Mouse (Mus musculus): ENCODE results near the gene Vwa5b1. TPM values are rescaled to one million over a fixed set of nuclear protein-coding genes. Genes with fewer than 3 reads are reported as not detected.

Vwa5b1 gene
- total RNA-seq (2021): not detected
- long read RNA-seq, experiment 1: 0 reads
- long read RNA-seq, experiment 2: 0 reads

DNA sequence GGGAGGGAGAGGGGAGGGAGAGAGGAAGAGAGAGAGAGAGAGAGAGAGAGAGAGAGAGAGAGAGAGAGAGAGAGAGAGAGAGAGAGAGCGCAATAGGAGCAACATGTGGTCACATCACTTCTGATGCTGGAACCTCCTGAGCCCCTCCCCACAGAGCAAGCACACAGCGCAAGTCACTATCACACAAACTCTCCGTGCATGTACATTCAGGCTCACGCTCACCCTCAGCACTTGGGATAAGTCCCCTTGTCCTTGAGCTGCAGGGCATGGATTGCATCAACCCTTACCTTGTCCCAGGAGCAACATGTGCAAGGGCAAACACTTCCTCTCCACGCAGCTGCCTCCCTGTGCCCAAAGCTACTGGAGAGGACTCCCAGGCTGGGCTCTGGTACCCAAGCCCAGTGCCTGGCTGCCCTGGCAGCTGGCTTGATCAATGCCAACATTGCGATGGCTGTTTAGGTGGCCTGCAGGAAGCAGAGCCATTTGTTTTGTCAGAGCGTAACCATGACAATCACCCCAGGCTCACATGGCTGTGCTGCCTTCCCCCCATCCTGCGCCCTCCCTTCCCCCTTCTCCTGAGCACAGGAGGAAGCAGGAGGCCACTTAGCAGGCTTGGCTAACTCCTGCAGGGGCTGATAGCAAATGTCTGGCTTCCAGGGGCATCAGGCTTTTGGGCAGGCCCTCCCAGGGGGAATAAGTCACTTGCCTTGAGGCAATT lies at the start of gene Vwa5b1:
Gene Vwa5b1, minus strand, starts transcription at position 457 of the 718 bp plus-strand sequence.
- no peak for DNase-seq
- intact Hi-C loops (cut with DNase I): no loop called here

DNA sequence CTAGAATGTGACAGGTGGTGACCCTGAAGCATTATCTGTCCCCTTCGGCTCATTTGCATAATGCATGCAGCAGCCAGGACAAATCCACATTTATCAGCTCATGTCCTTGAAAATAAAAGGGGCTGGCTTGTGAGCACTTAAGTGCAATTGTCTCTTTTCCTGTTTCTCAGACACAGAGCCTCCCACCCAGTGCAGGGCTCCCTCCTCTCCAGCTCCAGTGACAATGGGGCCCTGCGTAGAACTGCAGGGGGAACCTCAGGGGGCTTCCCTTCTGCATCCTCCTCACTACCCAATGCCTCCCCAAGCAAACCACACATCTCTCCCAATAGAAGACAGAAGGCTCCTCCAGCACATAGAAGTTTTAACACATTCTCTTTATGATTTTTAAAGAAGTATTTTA lies 47.1 kb upstream of the Vwa5b1 start:
- DNase-seq: no peak

DNA sequence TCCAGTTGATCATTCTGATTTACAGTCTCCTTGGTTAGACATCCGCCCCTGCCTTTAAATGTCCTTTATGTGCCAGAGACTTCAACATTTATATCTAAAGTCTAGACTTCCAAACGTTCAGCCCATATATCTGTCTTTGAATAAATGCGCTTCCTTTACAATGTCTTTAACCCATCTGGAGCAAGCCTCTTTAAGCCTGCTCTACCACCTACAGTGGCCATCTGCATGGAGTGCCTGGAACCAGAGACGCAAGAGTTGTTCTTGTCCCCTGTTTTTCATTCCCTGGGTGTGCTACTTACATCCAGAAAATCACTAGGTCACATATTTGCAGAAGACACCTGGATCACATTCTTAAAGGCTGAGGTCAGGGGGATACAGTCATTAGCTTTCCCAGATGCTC lies 44.4 kb upstream of the Vwa5b1 start:
- intact Hi-C loops (cut with DNase I): no loop called here
- no peak for DNase-seq

More for the DNA sequence above, 47.1 kb upstream of the Vwa5b1 start:
- intact Hi-C loops (cut with DNase I): no loop called here

DNA sequence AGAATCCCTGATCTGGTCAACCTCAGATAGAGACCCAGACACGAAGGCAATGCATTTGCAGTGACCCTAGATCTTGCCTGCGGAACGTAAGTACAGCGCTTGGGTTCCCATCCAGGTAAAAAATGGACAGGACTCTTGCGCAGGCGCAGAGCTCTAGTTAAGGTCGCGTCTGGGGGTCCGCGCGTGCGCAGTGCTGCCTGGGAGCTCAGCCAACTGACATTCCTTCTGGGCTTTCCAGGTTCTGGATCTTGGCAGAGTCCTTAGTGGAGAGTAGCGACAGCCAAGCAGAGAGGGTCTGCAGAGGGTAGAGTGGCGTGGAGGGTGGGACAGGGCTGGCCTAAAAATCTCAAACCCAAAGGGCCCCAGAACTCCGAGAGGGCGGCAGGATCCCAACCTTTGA lies 41.9 kb upstream of the Vwa5b1 start:
- DNase-seq: no peak
- intact Hi-C loops (cut with DNase I): no loop called here

DNA sequence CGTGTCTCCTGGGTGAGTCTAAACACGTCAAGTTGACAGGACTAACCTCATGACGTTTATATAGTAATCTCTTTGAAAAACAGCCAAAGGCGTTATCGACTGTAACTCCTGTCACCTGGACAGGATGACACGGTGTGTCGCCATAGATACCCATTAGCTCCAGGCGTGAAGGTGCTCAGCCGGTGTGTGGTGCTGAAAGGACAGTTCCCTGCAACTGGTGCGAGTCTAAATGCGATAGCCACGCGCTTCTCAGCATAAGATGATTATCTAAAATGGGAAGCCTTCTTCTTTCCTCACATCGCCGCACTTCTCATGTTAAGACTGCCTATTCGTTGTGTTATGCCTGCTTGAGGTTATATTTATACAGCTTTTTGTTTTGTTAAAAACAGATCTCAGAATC lies 40.8 kb upstream of the Vwa5b1 start:
- intact Hi-C loops (cut with DNase I): no loop called here
- peak; percentile 9 to 25 for DNase-seq

DNA sequence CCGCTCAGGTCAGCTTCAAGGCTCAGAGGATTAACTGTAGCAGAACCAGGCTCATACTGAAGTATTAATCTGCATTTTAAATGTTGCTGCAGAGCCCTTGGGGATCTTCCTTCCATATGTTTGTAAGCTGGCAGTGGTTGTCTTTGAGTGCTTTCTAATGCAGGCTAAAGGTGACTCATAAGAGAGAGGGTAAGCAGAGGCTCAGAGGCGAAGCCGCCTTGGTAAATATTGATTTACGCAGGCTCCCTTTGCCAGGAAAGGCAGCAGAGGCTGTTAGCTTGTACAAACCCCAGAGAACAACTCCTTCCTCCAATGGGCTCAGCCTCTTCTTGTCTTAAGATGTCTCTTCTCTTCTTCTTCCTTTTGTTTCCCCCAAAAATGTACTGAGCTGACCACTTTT lies 36.5 kb upstream of the Vwa5b1 start:
- intact Hi-C loops (cut with DNase I): no loop called here
- no peak for DNase-seq

DNA sequence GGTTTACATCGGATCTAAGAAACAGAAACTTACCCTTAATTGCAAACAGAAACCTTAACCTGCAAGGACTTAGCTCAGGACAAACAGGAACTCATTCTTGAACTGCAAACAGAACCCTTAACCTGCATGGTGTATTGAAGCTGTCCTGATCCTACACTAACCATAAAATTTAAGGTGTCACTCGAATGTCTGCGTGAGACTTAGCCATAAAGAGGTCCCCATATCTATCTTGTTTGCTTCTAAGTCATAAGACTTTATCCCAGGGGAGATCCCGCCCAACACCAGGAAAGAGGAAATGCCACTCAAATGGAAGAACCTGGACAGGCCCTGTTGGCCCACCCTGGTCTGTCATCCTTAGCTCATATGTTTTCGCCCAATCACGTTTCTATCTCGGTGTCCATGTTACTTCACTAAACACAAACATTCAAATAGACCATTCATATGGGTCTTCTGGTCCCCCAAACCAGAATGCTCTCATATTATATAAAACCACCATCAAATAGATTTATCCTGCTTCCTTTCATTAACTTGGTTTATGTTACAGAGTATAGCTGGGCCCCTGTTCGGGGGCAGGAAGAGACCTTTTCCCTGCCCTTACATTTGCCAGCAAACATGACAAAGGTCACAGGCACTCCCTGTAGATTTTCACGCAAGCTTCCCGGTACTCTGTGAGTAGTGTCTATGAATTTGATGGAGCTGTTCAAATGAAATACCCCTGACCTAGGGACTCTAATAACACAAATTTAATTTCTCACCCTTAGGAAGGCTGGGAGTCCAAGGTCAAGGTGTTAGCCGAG lies 34.6 kb upstream of the Vwa5b1 start:
- intact Hi-C loops (cut with DNase I): no loop called here
- DNase-seq: no peak

DNA sequence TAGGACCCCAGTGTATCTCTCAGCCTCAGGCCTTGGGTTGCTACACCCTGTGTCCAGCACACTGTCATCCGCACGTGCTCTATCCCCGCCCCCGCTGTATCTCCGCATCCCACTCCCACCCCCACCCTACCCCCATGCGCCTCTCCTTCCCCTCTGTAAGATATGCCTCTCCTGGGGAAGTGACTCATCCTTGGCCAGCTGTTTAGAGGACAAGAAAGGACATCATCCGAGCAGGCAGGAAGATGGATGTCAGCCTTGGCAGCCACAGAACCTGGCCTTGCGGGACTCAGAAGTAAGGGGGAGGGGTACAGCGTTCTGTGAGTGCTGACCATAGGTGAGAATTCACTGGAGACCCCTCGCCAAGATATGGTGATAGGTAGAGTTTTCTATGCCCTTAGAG lies 30.8 kb upstream of the Vwa5b1 start:
- DNase-seq: no peak
- intact Hi-C loops (cut with DNase I): no loop called here

DNA sequence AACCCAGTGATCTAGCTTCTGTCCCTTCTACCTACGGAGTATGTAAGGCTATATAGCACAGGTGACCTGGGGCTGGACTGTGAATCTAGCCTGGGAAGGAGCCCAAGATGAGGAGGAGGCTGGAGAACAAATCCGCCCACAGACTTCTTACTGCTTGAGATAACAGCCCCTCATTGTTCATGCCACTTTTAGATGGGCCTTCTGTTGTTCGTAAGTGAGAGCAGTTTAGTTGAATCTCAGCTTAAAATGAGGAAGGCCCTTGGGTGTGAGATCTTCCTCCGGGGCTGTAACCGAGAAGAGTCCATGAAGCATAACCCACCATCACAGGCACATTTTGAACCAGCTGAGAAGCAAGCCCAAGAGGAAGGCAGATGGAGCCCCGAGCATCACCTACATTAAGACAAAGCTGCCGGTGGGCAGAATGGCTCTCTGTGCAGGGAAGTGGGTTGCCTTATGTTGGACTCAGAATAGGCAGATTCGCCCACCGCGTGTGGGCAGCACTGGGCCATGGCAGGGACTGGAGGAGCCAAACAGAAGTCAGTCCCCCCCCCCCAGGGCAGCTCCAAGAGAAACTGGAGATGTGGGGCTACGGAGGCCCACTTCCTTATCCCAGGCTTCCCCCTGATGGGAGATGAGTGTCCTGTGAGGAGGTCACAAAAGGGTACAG lies 24.4 kb upstream of the Vwa5b1 start:
- DNase-seq: no peak
- intact Hi-C loops (cut with DNase I): no loop called here

DNA sequence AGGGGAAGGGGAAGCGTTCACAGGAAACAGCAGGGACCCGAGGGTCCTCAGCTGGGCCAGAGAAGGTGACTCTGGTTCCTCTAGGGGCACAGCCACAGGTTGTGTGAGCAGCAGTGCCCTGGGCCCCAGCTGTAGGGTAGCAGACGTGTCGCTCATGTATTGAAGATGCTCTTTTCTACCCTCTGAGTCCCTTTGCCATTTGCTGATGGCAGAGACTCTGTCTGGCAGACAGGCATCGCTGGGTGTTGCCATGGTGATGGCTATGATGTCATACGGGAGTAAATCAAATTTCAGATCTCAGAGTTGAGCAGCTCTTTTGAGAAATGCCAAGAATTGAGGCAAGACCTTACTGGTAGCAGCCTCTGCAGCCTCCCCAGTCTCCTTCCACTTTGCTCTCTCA lies 17.4 kb upstream of the Vwa5b1 start:
- intact Hi-C loops (cut with DNase I): no loop called here
- no peak for DNase-seq

DNA sequence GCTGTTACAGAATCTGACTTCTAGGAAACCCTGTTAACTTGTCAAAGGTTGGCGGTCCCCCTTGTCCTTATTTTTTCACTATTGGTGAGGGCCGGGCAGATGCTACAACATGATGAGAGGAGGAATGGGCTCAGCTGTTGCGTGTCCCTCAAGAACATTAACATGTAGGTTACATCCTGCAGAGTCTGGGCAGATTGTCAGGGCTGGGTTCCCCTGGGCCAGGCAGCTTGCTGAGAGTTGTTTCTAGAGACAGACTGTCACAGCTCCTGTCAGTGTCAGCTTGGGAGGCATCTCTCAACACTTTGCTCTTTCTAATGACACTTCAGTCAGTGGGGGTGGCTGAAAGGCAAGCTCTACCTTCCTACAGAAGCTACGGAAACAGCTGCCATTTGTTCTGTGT lies 16.2 kb upstream of the Vwa5b1 start:
- no peak for DNase-seq
- intact Hi-C loops (cut with DNase I): no loop called here

DNA sequence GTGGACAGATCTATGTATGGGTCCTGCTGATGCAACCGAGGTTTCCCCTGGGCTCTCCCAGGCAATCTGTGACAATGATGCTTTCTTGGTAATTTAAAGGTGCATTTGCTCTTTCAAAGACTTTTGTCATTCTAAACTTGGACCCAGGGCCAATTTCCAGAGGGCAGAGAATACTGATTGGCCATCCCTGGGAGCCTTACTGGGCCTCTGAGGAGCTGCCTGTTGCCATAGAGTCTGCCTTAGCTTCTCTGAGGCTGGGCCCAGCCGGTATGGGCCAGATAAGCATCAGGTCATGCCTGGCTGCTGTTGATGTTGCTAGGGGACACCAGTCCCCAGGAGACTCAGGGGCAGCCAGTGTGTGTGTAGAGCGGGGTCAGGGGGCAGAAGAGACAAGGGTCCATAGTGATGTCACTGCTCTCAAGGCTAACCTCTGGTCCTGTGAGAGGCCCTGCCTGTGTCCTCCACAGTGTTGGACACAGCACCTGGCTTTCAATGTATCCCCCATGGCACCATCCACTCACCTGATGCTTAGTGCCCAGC lies 12.5 kb upstream of the Vwa5b1 start:
- intact Hi-C loops (cut with DNase I): no loop called here

DNA sequence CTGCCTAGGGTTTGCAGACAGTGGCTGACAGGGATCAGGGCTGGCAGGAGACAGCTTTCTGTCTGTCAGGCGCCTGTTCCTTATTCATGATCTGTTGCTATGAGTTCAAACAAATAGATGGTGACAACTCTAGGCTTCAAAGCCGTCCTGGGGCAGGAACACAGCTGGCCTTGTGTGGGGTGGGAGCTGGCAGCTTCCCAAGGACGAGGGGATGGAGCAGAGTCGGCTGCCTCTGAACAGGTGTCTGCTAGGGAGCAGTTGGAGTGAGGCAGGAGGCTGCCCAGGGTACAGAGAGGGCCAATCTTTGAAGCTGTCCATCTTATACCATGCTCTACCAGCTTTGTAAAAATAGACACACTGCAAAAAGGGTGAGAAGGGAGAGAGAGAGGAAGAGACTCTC lies 6.6 kb upstream of the Vwa5b1 start:
- intact Hi-C loops (cut with DNase I): no loop called here
- DNase-seq: no peak

More for the DNA sequence above, 12.5 kb upstream of the Vwa5b1 start:
- no peak for DNase-seq

DNA sequence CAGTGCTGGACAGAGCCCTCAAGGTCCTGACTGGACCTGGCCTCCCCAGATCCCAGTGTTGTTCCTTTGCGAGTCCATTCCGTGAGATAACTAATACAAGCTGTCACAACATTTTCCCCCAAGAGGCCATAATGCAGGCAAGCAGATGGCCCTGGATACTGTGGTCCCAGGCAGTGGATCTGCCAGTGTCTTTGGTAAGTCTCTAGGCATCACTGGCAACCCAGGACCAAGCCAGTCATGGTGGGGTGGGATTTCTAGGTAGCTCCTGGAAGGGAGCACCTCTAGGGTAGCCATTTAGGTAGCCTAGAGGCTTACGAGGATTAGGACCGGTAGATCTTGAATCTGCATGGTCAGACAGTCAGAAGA lies 445 bp upstream of the Vwa5b1 start:
- intact Hi-C loops (cut with DNase I): no loop called here
- no peak for DNase-seq

DNA sequence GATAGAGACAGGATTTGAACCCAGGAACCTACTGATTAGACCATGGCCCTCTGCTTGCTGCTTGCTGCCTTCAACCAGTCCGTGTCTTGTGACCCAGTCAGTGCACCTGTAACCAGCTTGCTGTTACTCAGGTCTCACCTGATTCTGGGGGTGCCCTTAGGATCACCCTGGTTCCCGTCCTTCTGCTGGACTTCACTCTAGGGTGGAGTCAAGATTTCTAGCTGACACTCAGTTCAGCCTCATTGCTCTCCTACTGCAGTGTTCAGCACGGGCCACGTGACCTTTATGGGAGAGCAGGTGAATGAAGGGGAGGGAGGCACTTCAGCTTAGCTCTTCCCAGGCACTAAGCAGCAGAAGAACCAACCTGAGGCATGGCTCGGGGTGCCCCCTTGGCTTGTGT lies 7.4 kb downstream of the Vwa5b1 start:
- DNase-seq: no peak
- intact Hi-C loops (cut with DNase I): no loop called here

DNA sequence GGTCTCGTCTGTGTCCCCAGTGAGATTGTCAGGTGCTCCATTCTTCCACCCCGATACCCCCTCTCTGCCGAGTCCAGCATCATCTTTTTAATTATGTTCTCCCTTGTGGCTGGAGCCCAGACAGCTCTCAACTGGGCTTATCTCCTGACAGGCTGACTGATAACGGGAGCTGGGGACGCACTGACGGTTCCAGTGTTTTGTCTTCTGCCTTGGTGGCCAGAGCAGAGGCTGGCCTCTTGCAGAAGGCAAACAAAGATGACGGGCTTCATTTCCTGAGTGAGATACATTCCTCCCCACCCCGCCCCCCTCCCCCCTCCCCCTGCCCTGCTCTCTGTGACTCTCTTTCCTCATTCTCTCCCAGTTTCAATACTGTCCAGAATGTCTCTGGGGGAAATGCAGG lies 21.2 kb downstream of the Vwa5b1 start:
- no peak for DNase-seq
- intact Hi-C loops (cut with DNase I): no loop called here

DNA sequence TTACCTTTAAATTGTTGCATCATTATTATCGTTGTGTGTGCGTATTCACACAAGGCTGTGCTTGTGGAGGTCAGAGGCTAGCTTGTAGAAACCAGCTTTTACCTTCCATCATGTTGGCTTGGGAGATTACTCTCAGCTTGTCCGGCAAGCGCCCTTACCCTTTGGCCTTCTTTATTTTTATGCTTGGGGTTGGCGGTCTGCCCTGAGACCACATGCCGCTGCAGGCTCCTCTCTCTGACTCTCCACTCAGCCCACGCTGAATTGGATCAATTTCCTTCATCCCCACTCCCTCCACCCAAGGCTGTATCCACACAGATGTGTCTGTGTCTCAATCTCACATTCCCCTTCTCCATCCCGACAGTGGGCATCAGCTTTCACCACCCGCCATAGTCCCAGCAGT lies 33.8 kb downstream of the Vwa5b1 start:
- DNase-seq: no peak
- intact Hi-C loops (cut with DNase I): no loop called here

DNA sequence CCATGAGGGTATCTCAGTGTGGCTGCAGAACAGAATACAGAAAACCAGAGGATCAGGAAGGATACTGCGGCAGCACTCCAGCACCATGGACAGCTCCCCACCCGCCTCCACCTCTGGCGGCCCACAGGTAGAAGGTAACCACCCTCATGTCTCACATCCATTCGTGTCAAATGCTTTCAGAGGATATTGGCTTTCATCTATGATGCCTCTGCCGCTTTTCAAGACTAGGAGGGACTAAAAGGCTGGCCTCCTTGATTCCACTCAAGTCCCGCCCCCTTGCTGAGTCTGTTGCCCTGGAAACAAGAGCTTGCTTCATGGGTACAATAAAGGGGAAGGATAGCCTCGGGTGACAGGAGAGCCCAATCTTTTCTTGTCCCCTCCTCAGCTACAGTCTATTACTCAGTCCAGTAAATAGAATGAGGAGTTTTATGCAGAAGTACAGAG lies 37.8 kb downstream of the Vwa5b1 start:
- intact Hi-C loops (cut with DNase I): no loop called here
- peak; percentile 42 to 44 for DNase-seq

DNA sequence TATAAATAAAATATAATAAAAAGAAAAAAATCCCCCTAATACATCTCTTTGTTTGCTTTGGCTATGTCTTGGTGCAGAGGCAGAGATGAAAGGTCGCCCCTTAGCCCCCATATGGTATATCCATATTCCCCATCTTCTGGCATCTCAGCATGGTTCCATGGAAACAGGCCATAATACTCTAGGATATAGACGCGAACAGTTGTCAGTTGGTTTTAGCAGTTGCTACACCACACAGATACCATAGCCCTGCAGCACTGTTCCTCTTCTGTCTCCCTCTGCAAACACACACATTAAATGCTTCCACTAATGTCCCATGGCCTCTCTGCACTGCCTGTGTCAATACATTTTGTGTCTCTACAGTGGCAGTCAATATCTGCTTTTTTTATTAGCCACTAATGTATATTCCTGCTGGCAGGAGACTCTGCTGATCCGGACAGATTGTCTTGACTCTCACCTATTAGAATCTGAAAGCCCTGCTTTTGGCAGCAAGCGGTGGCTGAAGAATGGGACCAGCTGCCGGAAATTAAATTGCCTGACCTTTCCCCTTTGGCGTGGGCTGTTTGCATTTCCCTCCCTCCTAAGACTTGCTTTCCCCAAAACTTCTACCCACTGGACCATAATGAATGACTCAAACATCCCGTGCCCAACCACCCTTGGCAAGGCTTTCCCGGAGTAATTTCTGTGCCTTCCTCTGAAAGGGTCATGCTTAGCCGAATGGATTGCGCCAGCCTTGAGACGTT lies 39.1 kb downstream of the Vwa5b1 start:
- no peak for DNase-seq

DNA sequence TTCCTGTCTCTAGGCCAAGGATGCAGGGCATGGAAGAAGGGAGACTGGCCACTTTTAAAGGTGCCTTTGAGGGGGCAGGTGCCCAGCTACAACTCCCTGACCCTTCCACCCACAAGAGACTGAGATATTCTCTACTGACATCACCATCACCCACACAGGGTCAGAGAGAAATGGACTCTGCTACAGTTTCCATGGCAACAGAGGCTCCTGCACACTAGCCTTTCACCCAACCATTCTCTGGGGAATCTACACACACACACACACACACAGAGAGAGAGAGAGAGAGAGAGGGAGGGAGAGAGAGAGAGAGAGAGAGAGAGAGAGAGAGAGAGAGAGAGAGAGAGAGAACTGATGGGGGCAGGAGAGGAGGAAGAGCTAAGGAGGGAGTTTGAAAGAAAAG lies 50.7 kb downstream of the Vwa5b1 start:
- no peak for DNase-seq
- intact Hi-C loops (cut with DNase I): no loop called here

More for the DNA sequence above, 39.1 kb downstream of the Vwa5b1 start:
- intact Hi-C loops (cut with DNase I): no loop called here

DNA sequence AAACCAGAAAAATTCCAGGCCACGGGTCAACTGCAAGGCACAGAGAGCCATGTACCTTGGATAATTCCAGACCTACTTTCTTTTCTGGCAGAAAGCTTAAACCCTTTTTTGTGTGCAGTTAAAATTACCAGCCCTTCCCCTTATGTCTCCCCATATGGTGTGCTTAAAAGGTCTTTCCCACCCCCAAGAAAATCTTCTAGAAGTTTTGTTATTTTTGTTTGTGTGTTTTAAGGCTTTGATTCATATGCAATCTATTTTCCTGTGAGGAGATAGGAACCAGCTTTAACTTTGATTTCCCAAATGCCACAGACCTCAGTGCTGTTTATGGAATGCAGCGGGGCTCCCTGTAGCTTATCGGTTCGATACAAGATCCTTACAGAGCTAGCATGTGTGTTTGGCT lies 53.2 kb downstream of the Vwa5b1 start:
- intact Hi-C loops (cut with DNase I): no loop called here
- DNase-seq: no peak

All from heart, postnatal 14 days (tissue).